Mouse (Mus musculus) large intestine, adult 2 months (tissue): ENCODE measurements around the gene Cdr2. TPM values are rescaled to one million over a fixed set of nuclear protein-coding genes. Genes with fewer than 3 reads are reported as not detected.
"Not testable (repeated sequence)": the region's sequence is repeated elsewhere in the genome, so short reads cannot be mapped to it uniquely, and the experiment has no call there.

Experiments
- DNase-seq: peaks from one replicate; pipeline ENCODE4 v3.0.0-alpha.2; 2012; ENCODE audit warnings: low read depth, low spot score
- WGBS: fragments of 180-500 bp; shearing (Covaris S2); methylation state at CpG from one replicate; pipeline ENCODE4 v1.1.7; 2018; 5-methylcytosine and 5-hydroxymethylcytosine counted together
- polyA plus RNA-seq: library from polyadenylated mRNA; depleted of rRNA; stranded (reverse); fragments of >200 nt; gene quantifications from 2 replicates; pipeline ENCODE4 v1.2.3, GENCODE M21; 2012; rRNA removed

The Cdr2 gene
- 14.5 and 31.8 TPM in 2 replicates for polyA plus RNA-seq

DNA sequence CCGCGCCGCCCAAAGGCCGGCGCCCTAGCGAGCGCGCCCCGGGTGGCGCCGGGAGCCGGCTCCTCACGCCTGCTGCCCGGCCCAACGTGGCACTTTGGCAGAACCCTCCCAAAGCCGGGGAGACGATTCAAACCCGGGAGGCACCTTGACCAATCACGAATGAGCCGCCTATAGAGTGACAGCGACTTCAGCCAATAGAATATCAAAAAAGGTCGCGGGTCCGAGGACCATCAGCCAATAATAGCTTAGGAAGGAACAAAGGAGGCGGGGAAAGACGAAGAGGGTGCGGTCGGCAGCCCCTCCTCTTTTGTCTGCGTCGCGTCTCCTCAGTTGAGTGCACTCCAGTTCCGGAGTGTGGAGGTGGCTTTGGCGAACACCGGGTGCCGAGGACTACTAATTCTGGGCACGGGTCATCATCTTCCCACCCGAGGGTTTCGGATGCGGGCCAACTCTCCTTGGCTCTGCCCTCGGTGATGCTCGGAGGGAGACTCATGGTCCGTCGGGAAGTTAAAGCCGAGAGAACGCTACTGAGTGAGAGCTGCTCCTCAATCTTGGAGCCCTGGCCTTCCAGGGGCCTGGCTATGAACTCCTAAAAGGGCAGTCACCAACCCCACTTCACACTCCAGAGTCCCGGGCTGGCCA lies at the start of gene Cdr2, which contains the start of gene Mfsd13b:
TSS of gene Cdr2 (minus strand) at position 113 of the 642 bp plus-strand sequence.
TSS of gene Mfsd13b (plus strand) at position 310 of the 642 bp plus-strand sequence.
- peak; percentile 90 for DNase-seq
- WGBS: under 1% methylated on average over 46 of the region's 46 CpGs

DNA sequence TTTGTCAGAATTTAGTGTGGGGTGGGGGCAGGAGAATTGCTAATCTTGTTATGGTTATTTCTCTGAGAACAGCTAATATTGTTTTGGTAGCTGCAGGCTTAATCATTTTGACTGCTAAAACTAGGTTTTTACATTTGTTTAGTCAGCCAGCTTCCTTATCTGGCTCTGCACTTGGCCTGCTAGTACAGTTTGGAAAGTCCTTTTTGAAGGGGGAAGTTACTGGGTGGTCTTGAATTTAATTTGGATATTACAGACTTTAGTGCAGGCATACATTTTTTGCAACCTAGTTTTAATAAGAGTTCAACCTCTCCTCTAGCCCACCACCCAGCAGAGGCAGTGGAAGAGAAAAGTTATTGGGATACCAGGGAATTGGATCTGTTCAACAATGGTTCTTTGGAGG lies 47.8 kb upstream of the Cdr2 start:
- DNase-seq: not testable (repeated sequence)

GRCm38 (mm10) chr7:121026300-121026699 lies 44.2 kb upstream of the Cdr2 start:
- WGBS: 20% methylated on average over 3 of the region's 3 CpGs
- DNase-seq: no peak

- 41% methylated on average over 6 of the region's 6 CpGs for WGBS
- no peak for DNase-seq
These were observed 43.3 kb upstream of the Cdr2 start for GRCm38 (mm10) chr7:121025221-121026008.

DNA sequence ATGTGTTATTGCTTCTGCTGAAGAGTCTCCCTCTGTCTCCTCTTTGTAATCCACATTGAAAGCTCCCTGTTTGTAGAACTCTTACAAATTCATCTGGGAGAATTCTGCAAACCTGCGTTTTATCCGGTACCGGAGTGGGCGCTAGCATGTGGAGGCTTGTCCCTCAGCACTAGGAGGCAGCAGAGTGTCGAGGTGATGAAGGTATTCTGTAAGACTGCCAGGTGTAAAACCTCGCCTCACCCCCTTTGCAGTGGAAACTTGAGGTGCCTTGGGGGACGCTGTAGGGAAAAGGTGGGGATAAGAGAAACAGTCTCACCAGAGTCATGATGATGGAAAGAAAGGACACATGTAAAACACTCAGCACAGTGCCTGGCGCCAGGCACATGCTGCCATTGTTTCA lies 38.2 kb upstream of the Cdr2 start:
- 33% methylated on average over 8 of the region's 8 CpGs for WGBS
- DNase-seq: no peak

- 80% methylated on average over 3 of the region's 3 CpGs for WGBS
These were observed 36.7 kb upstream of the Cdr2 start for GRCm38 (mm10) chr7:121018778-121019177.

DNA sequence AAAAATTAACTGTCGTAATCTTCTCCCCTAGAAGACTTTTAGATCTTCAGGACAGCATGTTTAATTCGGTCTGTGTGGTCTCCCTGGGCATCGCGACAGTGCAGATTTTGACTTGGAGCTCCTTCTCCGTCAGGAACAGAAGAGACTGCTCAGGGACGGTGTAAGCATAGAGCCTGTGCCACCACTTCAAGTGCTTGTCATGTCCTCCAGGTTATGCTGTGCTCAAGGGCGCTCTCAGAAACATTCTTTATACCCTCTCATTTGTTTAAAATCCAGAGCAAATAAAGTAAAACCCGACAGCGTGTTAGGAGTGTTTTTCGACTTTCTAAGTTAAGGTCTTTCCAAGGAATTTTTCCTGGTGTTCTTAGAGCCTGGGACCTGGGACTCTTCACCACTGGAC lies 32.4 kb upstream of the Cdr2 start:
- DNase-seq: no peak
- 71% methylated on average over 10 of the region's 10 CpGs for WGBS

More at GRCm38 (mm10) chr7:121018778-121019177, 36.7 kb upstream of the Cdr2 start:
- DNase-seq: no peak

DNA sequence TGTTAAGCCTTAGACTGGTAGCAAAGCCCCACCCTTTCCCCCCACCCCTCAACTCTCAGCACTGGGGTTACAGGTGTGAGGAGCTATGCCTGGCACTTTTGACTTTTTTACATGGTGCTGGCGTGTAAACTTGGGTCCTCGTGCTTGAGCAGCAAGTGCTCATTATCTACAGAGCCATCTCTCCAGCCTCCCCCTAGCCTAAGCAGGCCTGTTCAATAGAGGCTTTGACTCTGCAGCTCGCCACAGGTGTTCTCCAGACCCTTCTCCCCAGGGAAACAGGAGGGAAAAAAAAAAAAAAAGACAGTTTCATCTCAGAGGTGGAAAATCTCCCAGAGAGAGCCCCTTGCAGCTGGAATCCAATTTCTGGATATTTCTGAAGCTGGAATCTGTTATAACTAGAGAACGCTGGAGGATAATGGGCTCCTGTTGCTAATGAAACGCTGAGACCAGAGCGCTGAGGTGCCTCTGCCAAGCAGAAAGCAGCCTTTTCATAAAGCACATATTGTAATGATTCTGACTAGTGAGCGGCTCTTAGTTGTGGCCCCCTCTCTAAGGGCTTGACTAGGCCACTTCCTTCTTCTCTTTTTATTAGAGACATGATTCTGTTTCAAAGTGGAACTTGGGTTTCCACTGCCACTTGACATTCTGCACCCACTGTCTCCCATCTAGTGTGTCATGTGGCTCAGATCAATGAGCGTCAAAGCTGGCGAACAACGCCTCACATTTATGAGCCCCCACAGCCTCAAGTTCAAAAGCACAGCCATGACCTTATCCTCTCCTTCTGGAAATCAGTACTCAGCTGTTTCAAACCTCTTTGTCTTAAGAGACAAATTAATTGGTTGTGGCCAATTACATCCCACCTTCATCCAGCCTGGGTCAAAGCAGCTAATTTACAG lies 29.9 kb upstream of the Cdr2 start:
- no peak for DNase-seq
- WGBS: 82% methylated on average over 10 of the region's 10 CpGs

DNA sequence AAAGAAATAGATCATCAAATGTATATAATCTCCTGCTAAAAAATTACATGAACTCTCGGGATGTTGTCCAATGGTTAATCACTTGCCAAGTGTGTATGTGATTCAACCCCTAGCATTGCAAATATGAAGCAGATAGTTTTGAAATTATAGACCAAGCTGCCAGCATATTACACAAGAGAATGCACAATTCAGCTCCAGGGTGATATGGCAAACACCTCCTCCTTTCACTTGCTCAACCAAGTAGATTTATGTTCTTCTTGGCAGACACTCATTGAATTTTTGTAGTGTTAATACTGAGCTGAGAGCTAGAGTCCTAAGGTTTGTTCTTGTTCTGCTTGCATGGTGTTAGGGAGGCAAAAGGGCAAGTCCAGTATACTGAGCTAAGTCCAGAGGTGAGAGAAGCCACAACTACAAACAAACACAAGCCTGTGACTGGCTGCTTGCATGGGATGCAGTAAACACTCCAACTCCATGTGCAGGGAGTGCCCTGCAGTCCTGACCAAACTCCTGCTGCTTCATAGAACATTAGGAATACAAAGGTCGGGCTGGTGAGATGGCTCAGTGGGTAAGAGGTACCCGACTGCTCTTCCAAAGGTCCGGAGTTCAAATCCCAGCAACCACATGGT lies 21.8 kb upstream of the Cdr2 start:
- no peak for DNase-seq
- 40% methylated on average over 4 of the region's 4 CpGs for WGBS

DNA sequence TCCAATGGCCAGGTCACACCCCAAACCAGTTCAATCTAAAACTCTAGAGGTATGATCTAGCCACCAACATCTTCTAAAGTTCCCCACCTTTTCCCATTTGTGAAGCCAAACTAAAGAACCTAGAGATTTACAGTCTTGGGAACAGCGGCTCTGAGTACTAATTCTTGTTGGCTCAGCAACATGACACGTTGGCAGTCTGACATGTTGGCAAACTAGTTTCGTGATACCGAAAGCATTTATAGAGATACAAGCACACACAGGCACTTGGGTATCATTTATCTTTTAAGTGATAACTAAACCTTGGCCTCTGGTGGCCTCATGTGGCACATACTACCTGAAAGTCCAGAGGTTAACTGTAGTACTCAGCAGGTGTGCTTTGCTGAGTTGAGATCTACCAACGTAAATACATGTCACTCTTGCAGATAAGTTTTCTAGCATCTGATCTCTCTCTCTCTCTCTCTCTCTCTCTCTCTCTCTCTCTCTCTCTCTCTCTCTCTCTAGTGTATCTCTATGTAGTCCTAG lies 20.4 kb upstream of the Cdr2 start:
- 31% methylated on average over 5 of the region's 5 CpGs for WGBS
- DNase-seq: no peak

DNA sequence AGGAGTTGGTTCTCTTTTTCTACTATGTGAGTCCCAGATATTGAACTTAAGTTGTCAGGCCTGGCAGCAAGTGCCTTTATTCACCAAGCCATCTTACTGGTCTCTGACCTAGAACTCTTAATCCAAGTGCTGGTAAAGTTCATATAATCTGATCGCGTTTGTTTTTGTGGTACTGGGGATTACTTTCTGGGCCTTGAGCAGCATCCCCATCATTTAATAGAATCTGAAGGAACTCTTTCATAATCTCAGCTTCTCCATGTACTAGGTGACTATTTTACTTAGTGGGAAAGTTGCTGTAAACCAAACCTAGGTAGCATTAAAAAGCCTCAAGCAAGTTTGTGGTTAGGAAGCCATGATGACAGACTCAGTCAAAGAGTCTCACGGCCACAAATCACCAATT lies 19.8 kb upstream of the Cdr2 start:
- no peak for DNase-seq
- WGBS: 89% methylated on average over 3 of the region's 3 CpGs

DNA sequence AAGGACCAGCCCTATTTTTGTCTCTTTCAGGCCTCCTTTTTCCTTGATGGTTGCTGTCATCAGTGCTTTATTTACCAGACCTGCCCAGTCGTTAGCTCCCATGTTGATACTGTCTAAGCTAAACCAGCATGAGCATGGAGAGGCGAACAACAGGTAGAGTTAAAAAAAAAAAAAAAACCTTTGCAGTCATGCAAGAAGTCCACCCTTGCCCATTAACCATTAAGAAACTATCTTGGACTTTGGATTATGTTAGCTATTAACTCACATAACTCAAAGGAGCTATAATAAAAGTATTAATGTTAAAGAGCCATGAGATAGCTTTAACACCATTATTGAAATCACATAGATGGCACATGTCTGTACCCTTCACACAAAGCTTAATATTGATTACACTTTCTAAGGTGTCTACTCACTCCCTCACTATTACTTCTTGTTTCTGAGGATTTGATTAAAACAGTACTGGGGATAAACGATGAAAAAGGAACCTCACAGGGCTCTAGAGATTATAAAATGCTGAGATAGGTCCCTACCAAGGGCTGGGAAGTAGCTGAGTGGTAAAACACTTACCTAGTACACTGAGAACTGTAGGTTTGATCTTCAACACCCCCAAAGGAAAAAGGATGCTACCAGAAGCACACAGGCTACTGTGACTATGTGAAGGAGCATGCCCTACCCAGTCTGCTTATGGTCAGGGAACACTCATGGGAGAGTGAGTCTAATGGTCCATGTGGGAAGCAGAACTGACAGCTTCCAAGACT lies 18.1 kb upstream of the Cdr2 start:
- WGBS: 28% methylated on average over 3 of the region's 3 CpGs
- DNase-seq: no peak

DNA sequence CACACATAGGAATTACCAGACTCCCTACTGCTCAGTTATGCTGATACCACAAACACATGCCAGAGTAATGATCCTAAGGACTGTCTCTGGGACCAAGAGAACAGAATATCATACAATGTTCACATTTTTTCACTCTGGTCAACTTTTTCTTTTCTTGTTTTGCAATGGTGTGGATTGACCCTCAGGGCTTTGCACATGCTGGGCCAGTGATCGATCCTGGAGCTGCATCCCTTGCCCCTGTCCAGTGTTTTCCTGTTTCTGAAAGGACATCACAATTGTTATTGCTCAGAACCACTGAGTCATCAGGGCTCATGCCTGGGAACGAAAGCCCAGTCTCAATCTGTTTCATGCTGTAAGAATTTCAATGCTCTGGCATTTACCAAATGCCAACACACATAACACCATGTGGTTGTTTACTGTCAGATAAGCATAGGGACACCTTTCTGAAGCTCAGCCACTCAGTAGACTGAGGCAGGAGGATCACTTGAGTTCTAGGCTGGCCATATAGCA lies 17.0 kb upstream of the Cdr2 start:
- DNase-seq: no peak
- whole genome bisulfite sequencing: 73% methylated on average over 2 of the region's 2 CpGs

DNA sequence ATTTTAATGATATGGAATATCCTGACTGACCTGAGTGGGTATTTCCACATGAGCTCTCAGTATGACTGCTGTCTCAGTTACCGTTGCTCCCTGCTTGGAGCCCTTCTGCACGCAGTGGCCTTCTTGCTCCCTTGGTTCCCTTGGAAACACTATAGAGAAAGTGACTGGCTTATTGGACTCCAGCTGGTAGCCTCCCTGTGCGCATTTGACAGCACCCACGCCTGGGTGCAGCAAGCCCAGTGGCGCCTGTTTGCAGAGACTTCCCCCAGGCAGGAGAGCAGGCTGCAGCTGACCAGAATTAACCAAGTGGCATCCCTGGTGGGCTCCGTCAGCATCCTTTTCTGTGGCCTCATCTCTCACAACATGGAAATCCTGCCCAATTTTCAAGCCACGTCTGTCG lies 9.1 kb upstream of the Cdr2 start:
- WGBS: 78% methylated on average over 8 of the region's 8 CpGs
- no peak for DNase-seq

DNA sequence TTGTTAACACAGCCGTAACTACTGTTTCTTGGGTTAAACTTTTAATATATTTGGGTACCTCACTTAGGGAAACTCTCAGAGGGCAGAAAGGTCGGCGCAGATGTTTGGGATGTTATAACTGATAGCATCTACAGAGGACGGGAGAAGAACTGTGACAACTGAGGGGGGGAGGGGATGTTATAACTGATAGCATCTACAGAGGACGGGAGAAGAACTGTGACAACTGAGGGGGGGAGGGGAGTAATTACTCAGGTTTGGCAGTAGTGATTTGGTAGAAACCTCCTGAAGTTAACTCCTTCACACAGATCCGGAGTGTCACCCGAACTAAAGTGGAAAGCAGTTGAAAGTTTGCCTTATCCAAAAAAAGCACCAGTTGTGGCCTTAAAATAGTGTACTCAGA lies 856 bp upstream of the Cdr2 start:
- no peak for DNase-seq
- WGBS: 16% methylated on average over 7 of the region's 7 CpGs

GRCm38 (mm10) chr7:120980931-120981924 lies 884 bp downstream of the Cdr2 start:
- DNase-seq: no peak
- 14% methylated on average over 39 of the region's 39 CpGs for WGBS

DNA sequence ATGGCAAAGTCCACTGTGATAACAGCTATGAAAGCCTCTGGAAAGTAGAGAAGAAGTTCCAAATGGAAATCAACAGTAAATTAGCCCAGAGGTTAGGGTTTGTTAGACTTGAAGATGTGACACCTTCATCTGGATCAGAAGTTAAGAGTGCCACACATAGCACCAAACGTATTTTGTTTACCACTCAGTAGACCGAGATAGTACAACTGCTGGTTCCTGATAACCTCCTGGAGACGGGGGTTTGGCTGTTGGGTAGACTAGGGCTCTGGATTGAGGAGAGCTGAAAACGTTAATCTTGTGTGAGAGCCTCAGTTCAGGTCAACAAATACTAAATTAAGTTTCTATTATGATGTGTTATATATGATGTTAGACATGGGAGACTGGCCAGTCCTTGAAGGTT lies 2.1 kb downstream of the Cdr2 start:
- 91% methylated on average over 4 of the region's 4 CpGs for WGBS
- DNase-seq: no peak
